Mouse (Mus musculus) bone marrow macrophage, adult 2 months (primary cell): ENCODE measurements around the gene Nadk2. TPM values are rescaled to one million over a fixed set of nuclear protein-coding genes. Genes with fewer than 3 reads are reported as not detected.

ENCODE experiments used
- H3K27ac ChIP-seq: 2 replicates; pipeline ENCODE4 v1.5.1; 2012; ENCODE audit warnings: low read depth, low read length; ENCODE audit not compliant: insufficient read depth
- H3K4me1 ChIP-seq: 2 replicates; pipeline ENCODE4 v1.6.1; 2012; ENCODE audit warnings: low read length; ENCODE audit not compliant: control insufficient read depth, insufficient read depth
- H3K4me3 ChIP-seq: 2 replicates; pipeline ENCODE4 v1.5.1; 2012; ENCODE audit warnings: mild to moderate bottlenecking, low read length, moderate library complexity; ENCODE audit not compliant: insufficient read depth
- CTCF ChIP-seq: IDR thresholded peaks from 2 replicates; pipeline ENCODE4 v1.5.1; 2012; ENCODE audit warnings: low read depth, mild to moderate bottlenecking, low read length, moderate library complexity
- POLR2A ChIP-seq: IDR thresholded peaks from 2 replicates; pipeline ENCODE4 v1.6.1; 2012; ENCODE audit warnings: mild to moderate bottlenecking, low read depth, low read length, borderline replicate concordance
- polyA plus RNA-seq: library from polyadenylated mRNA; stranded (reverse); fragments of >200 nt; gene quantifications from 2 replicates; pipeline ENCODE4 v1.2.4, GENCODE M21; 2012; ENCODE audit not compliant: missing spikeins, insufficient read depth, insufficient read length

Nadk2 gene
- polyA plus RNA-seq, 1 experiment = 22.9 TPM

GRCm38 (mm10) chr15:9087895-9088682 lies 17.0 kb downstream of the Nadk2 start:
- peaks cover 18% of the 10 kb centered on the region for H3K4me1 ChIP-seq

GRCm38 (mm10) chr15:9088683-9089072 lies 17.6 kb downstream of the Nadk2 start:
- Histone ChIP-seq H3K4me1 (peaks cover 18% of the 10 kb centered on the region), H3K27ac (no peak overlapping the region), H3K4me3 (no peak overlapping the region)
- TF ChIP-seq CTCF = no peak
- TF ChIP-seq POLR2A = no peak

More at GRCm38 (mm10) chr15:9087895-9088682, 17.0 kb downstream of the Nadk2 start:
- Histone ChIP-seq H3K27ac (no peak overlapping the region), H3K4me3 (no peak overlapping the region)
- TF ChIP-seq POLR2A (no peak), CTCF (no peak)

GRCm38 (mm10) chr15:9089136-9089720 lies 18.2 kb downstream of the Nadk2 start:
- Histone ChIP-seq H3K4me1 (peaks cover 22% of the 10 kb centered on the region), H3K4me3 (no peak overlapping the region), H3K27ac (no peak overlapping the region)
- TF ChIP-seq POLR2A (no peak), CTCF (no peak)

GRCm38 (mm10) chr15:9090662-9091061 lies 19.6 kb downstream of the Nadk2 start:
- Histone ChIP-seq H3K27ac (no peak overlapping the region), H3K4me1 (peaks cover 15% of the 10 kb centered on the region), H3K4me3 (no peak overlapping the region)
- TF ChIP-seq POLR2A (no peak), CTCF (no peak)

- Histone ChIP-seq H3K4me1 (peaks cover 6% of the 10 kb centered on the region; the same call in 1 of the 2 replicates), H3K4me3 (no peak overlapping the region), H3K27ac (peak overlapping the region; percentile 3; the same call in 1 of the 2 replicates)
- TF ChIP-seq CTCF = no peak
- TF ChIP-seq POLR2A = no peak
Observed at GRCm38 (mm10) chr15:9093598-9094365, 22.7 kb downstream of the Nadk2 start.

- H3K27ac ChIP-seq = peak overlapping the region; percentile 3; the same call in 1 of the 2 replicates
- TF ChIP-seq CTCF (no peak), POLR2A (no peak)
Observed at GRCm38 (mm10) chr15:9094366-9094750, 23.3 kb downstream of the Nadk2 start.

GRCm38 (mm10) chr15:9096865-9097264 lies 25.8 kb downstream of the Nadk2 start:
- TF ChIP-seq POLR2A (no peak), CTCF (no peak)
- Histone ChIP-seq H3K4me3 (no peak overlapping the region), H3K4me1 (peaks cover 6% of the 10 kb centered on the region; the same call in 1 of the 2 replicates), H3K27ac (no peak overlapping the region)

More at GRCm38 (mm10) chr15:9094366-9094750, 23.3 kb downstream of the Nadk2 start:
- Histone ChIP-seq H3K4me1 (peaks cover 6% of the 10 kb centered on the region; the same call in 1 of the 2 replicates), H3K4me3 (no peak overlapping the region)

- Histone ChIP-seq H3K4me3 (no peak overlapping the region), H3K27ac (no peak overlapping the region), H3K4me1 (no peaks in the 10 kb centered on the region)
- TF ChIP-seq CTCF (no peak), POLR2A (no peak)
Observed at GRCm38 (mm10) chr15:9100446-9101077, 29.5 kb downstream of the Nadk2 start.

- Histone ChIP-seq H3K4me3 (no peak overlapping the region), H3K4me1 (peaks cover 8% of the 10 kb centered on the region), H3K27ac (no peak overlapping the region)
- TF ChIP-seq CTCF (no peak), POLR2A (no peak)
Observed at GRCm38 (mm10) chr15:9106303-9107074, 35.4 kb downstream of the Nadk2 start.
